Mouse (Mus musculus): ENCODE measurements around the gene Gm7694. TPM values are rescaled to one million over a fixed set of nuclear protein-coding genes. Genes with fewer than 3 reads are reported as not detected.

The Gm7694 gene
- polyA plus RNA-seq, 1 experiment from 2014 or later = 3.0 TPM

DNA sequence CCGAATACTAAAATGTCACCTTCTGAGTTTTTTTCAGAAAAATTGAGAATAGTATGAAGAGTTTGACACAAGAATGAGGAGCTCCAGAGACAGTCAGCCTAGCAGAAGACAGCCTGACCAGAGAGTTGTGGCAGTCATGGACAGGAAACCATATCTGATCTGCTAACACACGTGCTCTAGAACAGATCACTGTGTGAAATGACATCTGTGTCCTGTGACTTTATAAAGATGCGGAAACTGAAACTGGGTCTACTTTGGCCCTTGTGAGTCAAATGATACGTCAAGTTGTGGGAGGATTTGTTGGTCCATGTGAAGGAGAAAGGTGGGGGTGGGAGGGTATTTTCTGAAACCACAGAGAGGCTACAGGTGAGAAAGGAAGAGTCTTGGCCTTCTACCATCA is 35.4 kb downstream of the Gm7694 start:
- ATAC-seq (ENCODE audit: low read depth) (no peak), DNase-seq (ENCODE audit: low spot score) (no peak)
- WGBS = 81% methylated on average over 4 of the region's 4 CpGs
- no peak overlapping the region for H3K4me3 ChIP-seq (ENCODE audit: low read depth, low read length)
- H3K27me3 ChIP-seq (replicated peaks; ENCODE audit: control insufficient read depth, insufficient read depth, low read length) = no peaks in the 10 kb centered on the region
- H3K36me3 ChIP-seq (ENCODE audit: control insufficient read depth, insufficient read depth, low read length) = no peaks in the 10 kb centered on the region
- peaks cover 8% of the 10 kb centered on the region for H3K9me3 ChIP-seq (ENCODE audit: control insufficient read depth, low read length)
- no peaks in the 10 kb centered on the region for H3K4me1 ChIP-seq (ENCODE audit: control insufficient read depth, insufficient read depth, low read length)
- H3K9ac ChIP-seq (ENCODE audit: low read depth, low read length) = no peak overlapping the region
- H3K27ac ChIP-seq (replicated peaks; ENCODE audit: low read depth, low read length) = no peak overlapping the region
- no peak overlapping the region for H3K4me2 ChIP-seq (ENCODE audit: low read depth, low read length)

DNA sequence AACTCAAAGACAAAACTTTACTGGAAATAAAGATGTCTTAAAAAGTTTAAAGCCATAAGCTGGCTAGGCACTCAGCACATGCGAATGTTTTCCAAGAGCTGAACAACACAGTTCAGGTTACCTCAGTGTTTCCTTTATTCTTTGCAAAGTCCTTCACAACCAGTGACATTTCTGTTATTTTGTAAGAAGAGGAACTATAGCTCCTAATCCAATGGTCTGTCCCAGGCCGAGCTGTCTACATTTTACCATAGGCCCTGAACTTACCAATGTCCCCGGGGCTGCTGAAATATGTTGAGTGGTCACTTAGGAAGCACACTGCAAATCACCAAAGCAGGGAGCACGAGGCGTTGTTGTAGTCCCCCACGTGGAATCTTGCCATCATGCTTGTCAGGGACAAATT is 35.9 kb downstream of the Gm7694 start:
- H3K27me3 ChIP-seq (replicated peaks; ENCODE audit: control insufficient read depth, insufficient read depth, low read length) = no peaks in the 10 kb centered on the region
- H3K36me3 ChIP-seq (ENCODE audit: control insufficient read depth, insufficient read depth, low read length) = no peaks in the 10 kb centered on the region
- H3K4me2 ChIP-seq (ENCODE audit: low read depth, low read length) = no peak overlapping the region
- ATAC-seq (ENCODE audit: low read depth) (no peak), DNase-seq (ENCODE audit: low spot score) (no peak)
- H3K4me3 ChIP-seq (ENCODE audit: low read depth, low read length) = no peak overlapping the region
- no peak overlapping the region for H3K9ac ChIP-seq (ENCODE audit: low read depth, low read length)
- 81% methylated on average over 6 of the region's 6 CpGs for WGBS
- no peaks in the 10 kb centered on the region for H3K4me1 ChIP-seq (ENCODE audit: control insufficient read depth, insufficient read depth, low read length)
- no peak overlapping the region for H3K27ac ChIP-seq (replicated peaks; ENCODE audit: low read depth, low read length)
- H3K9me3 ChIP-seq (ENCODE audit: control insufficient read depth, low read length) = peaks cover 8% of the 10 kb centered on the region

DNA sequence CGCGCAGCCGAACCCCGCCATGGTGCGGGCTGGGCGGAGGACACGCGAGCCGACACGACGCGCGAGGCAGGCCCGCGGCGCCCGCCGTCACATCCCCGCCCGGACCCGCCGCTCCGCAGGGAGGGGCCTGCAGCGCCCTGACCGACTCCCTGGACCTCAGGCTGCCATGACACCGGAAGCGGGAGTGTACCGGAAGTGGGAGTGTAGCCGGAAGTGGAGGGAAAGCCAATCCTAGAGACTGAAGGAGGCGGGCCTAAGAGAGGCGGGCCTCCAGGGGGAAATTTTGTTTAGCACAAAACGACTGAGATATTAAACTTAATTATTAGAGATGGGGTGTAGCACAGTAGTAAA is 50.6 kb downstream of the Gm7694 start:
- peak overlapping the region; percentile 86 for H3K9ac ChIP-seq (ENCODE audit: low read depth, low read length)
- ATAC-seq (ENCODE audit: low read depth) (peak; percentile 100), DNase-seq (ENCODE audit: low spot score) (peak; percentile 95)
- H3K27ac ChIP-seq (replicated peaks; ENCODE audit: low read depth, low read length) = 0 out of 2 replicates have a peak overlapping the region, but pooled peaks have one; percentile 15
- no peaks in the 10 kb centered on the region for H3K27me3 ChIP-seq (replicated peaks; ENCODE audit: control insufficient read depth, insufficient read depth, low read length)
- H3K4me3 ChIP-seq (ENCODE audit: low read depth, low read length) = peak overlapping the region; percentile 69
- H3K9me3 ChIP-seq (ENCODE audit: control insufficient read depth, low read length) = no peaks in the 10 kb centered on the region
- no peaks in the 10 kb centered on the region for H3K4me1 ChIP-seq (ENCODE audit: control insufficient read depth, insufficient read depth, low read length)
- H3K36me3 ChIP-seq (ENCODE audit: control insufficient read depth, insufficient read depth, low read length) = no peaks in the 10 kb centered on the region
- 3% methylated on average over 27 of the region's 32 CpGs for WGBS
- H3K4me2 ChIP-seq (ENCODE audit: low read depth, low read length) = peak overlapping the region; percentile 71

DNA sequence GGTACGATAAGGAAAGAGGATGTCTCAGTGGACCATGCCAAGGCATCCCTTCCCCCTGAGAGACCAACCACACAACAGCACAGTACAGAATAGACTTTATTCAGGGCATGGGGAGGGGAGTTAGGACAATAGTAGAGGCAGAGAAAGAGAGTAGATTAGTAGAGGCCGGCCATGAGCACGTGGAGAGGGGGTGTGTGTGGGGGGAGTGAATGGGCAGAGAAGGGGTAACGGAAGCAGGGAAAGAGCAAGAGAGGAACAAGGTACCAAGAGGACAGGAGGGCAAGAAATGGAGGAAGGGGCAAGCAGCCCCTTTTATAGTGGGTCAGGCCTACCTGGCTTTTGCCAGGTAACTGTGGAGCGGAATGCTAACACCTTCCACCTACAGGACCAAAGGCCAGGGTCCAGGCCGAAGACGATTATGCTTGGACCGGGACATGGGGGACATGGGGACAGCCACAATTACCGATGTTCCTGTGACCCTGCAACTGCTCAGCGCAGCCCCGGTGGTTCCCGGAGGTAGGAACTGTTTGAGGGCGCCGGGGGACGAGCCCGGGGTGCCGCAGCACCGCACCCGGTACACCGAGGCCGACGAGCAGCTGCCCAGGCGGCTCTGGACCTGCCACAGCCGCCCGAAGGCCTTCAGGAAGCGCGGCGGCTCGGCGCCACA is 51.1 kb downstream of the Gm7694 start:
- H3K4me3 ChIP-seq (ENCODE audit: low read depth, low read length) = peak overlapping the region; percentile 69
- peak overlapping the region; percentile 86 for H3K9ac ChIP-seq (ENCODE audit: low read depth, low read length)
- 36% methylated on average over 20 of the region's 30 CpGs for WGBS
- no peaks in the 10 kb centered on the region for H3K4me1 ChIP-seq (ENCODE audit: control insufficient read depth, insufficient read depth, low read length)
- ATAC-seq (ENCODE audit: low read depth) (no peak; the same call in none of the 2 replicates), DNase-seq (ENCODE audit: low spot score) (no peak)
- no peaks in the 10 kb centered on the region for H3K27me3 ChIP-seq (replicated peaks; ENCODE audit: control insufficient read depth, insufficient read depth, low read length)
- H3K4me2 ChIP-seq (ENCODE audit: low read depth, low read length) = peak overlapping the region; percentile 71
- H3K27ac ChIP-seq (replicated peaks; ENCODE audit: low read depth, low read length) = 0 out of 2 replicates have a peak overlapping the region, but pooled peaks have one; percentile 15
- no peaks in the 10 kb centered on the region for H3K9me3 ChIP-seq (ENCODE audit: control insufficient read depth, low read length)
- no peaks in the 10 kb centered on the region for H3K36me3 ChIP-seq (ENCODE audit: control insufficient read depth, insufficient read depth, low read length)

Other genes with a start within 250 kb of the Gm7694 start
- gene Ddr2, start 195.6 kb downstream of the Gm7694 start, polyA plus RNA-seq (2014; fragmentation: Nextera tagmentation; extraction: Ambion mirVana) = 85.2 and 94.0 TPM in 2 replicates
- gene Uap1, start 131.4 kb downstream of the Gm7694 start, polyA plus RNA-seq (2014; fragmentation: Nextera tagmentation; extraction: Ambion mirVana) = 72.9 and 75.4 TPM in 2 replicates
- gene Uhmk1, start 90.9 kb downstream of the Gm7694 start, polyA plus RNA-seq (2014; fragmentation: Nextera tagmentation; extraction: Ambion mirVana) = 10.1 and 11.2 TPM in 2 replicates
- gene Sh2d1b2, start 73.6 kb downstream of the Gm7694 start, polyA plus RNA-seq (2014; fragmentation: Nextera tagmentation; extraction: Ambion mirVana) = not detected in 2 replicates
- 0.13 and 0.15 TPM in 2 replicates for gene Sh2d1b1, start 29.0 kb downstream of the Gm7694 start, polyA plus RNA-seq (2014; fragmentation: Nextera tagmentation; extraction: Ambion mirVana)
- gene Spata46, start 2.5 kb upstream of the Gm7694 start, polyA plus RNA-seq (2014; fragmentation: Nextera tagmentation; extraction: Ambion mirVana) = 0.24 and 1.5 TPM in 2 replicates

Data from embryonic facial prominence, embryonic 14.5 days (tissue).